Comparison of ENCODE assay signal across 12 mouse cellular contexts in genomic region chr9:30928759-30929158, GRCm38 (mm10).
"Had no signal": no experiment of that assay in that cellular context is flagged by ENCODE, and none has a peak within 500 bp of the region (broad histone marks: within the 10 kb centered on the region; RNA-seq: fewer than 3 reads in every experiment).

No protein-coding gene starts in this region.

- DNase-seq: retina, postnatal 1 day; right cerebral cortex, adult 18-20 months; right cerebral cortex, postnatal 14 days; right cerebral cortex, postnatal 25 days; right cerebral cortex, postnatal 4 days; spleen, adult 18-20 months; thymus, adult 18-20 months; thymus, adult 2 months; thymus, postnatal 14 days; thymus, postnatal 25 days; thymus, postnatal 36 days; thymus, postnatal 4 days had no signal
